Mouse (Mus musculus): ENCODE measurements around the gene Dync1li2.

The Dync1li2 gene

DNA sequence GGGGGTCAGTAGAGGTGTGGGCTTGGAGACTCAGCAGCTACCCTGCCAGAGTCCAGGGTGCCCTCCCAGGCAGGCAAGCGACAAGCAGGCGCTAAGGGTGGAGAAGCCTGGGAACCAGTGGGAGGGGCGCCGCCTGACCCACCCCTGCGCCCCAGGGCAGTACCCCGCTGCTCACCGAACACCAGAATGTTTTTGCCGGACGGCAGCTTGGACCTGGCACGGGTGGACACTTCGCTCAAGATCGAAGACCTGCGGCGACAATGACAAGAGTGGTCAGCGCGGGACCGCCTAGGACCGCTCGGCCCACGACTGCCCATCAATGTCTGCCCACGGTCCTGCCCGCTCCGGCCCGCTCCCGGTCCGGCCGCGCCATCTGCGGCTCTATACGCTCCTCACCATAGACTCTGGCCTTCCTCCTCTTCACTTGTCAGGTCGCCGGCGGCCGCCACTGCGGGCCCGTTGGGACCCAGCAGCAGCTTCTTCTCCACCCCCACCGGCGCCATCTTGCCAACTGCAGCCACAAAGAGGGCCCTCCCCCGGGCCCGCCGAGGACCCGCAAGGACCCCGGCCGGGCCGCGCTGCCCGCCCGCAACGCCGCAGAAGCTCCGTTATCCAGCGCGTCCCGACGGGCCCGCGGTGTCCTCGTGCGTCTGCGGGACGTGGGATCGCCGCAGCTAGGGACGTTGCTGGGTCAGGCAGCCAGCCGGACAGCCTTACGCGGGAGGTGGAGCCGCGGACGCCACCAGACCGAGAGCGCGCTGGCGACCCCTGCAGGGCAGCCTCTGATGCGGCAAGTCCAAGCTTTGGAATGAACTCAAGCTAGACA lies at the start of gene Dync1li2:
Gene Dync1li2, minus strand, starts transcription at position 749 of the 826 bp plus-strand sequence.
- peak; percentile 85 for DNase-seq (ENCODE audit: low read depth, low spot score)

DNA sequence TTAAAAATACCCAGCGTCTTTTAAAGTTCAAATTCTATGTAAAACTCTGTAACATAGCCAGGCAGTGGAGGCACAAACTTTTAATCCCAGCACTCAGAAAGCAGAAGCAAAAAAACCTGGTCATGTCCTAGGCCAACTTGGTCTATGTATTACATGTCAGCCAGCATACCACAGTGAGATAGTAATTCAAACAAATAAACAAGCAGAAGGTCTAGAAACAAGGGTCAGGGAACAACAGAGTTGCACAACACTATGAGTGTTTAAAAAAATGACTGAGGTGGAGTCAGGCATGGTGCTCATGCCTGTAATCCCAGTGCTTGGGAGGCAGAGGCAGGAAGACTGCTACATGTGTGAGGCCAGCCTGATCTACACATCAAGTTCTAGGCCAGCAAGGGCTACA lies 36.2 kb upstream of the Dync1li2 start:
- no peak for DNase-seq (ENCODE audit: low read depth, low spot score)

GRCm38 (mm10) chr8:104472465-104472864 lies 29.6 kb upstream of the Dync1li2 start:
- DNase-seq (ENCODE audit: low read depth, low spot score), result no peak

- no peak for DNase-seq (ENCODE audit: low read depth, low spot score)
Measured at GRCm38 (mm10) chr8:104467463-104467862, 24.6 kb upstream of the Dync1li2 start.

- no peak for DNase-seq (ENCODE audit: low read depth, low spot score)
Measured at GRCm38 (mm10) chr8:104452177-104452576, 9.3 kb upstream of the Dync1li2 start.

GRCm38 (mm10) chr8:104448796-104449195 lies 5.9 kb upstream of the Dync1li2 start:
- no peak for DNase-seq (ENCODE audit: low read depth, low spot score)

DNA sequence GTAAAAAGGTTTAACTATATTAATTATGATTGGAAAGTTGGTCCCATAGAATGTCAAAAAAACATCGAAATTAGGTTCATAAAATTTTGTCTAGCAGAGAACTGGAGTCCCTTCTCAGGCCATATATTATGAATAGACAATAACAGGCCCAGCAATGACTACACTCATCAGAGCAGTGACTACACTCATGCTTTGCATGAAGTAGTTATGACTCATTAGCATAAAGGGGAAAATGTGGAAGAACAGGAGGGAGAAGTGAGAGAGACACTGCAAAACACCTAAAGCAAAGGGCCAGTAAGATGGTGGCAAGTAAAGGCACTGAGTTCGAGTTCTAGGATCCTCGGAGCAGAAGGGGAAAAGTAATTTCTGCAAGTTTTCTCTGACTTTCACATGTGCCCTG lies 3.2 kb upstream of the Dync1li2 start:
- no peak for DNase-seq (ENCODE audit: low read depth, low spot score)

- DNase-seq (ENCODE audit: low read depth, low spot score), result no peak
Measured at GRCm38 (mm10) chr8:104445248-104445647, 2.4 kb upstream of the Dync1li2 start.

- DNase-seq (ENCODE audit: low read depth, low spot score), result no peak
Measured at GRCm38 (mm10) chr8:104443125-104443679, 355 bp upstream of the Dync1li2 start.

DNA sequence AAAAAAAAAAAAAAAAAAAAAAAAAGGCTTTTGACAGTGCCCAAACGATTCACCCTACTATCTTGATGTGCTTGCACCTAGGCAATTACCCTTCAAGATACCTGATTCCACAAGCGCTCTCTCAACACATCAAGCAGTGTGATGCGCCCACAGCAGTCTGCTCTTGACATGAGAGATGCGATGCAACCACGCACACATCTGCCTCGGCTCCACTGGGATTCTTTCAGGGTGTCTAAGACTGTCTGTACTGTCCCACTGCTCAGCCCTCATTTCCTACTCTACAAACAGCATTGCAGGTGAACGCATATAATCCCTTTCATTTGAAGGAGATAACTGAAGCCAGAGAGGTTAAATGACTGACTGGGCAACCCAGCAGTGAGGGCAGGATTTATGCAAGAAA lies 1.2 kb downstream of the Dync1li2 start:
- DNase-seq (ENCODE audit: low read depth, low spot score), result no peak

DNA sequence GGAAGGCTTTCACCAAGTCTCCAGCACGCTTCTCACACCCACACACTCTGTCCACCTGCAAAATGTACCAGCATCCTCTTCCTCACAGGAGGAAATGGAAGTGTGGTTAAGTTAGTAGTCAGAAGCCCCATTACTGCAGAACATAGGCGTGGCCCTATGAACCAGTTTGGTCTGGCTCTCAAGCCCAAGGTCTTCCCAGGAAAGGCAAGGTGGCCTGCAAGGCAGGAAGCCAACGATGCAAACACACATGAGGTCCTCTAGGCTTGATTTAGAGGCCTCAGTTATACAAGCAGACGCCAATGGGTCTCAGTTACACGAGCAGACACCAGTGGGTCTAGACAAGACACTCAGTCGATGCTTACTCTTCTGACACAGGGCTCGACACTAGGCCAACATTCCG lies 3.4 kb downstream of the Dync1li2 start:
- DNase-seq (ENCODE audit: low read depth, low spot score), result no peak

GRCm38 (mm10) chr8:104437494-104438135 lies 5.2 kb downstream of the Dync1li2 start:
- no peak for DNase-seq (ENCODE audit: low read depth, low spot score)

GRCm38 (mm10) chr8:104436591-104436990 lies 6.3 kb downstream of the Dync1li2 start:
- no peak for DNase-seq (ENCODE audit: low read depth, low spot score)

- no peak for DNase-seq (ENCODE audit: low read depth, low spot score)
Measured at GRCm38 (mm10) chr8:104436038-104436437, 6.8 kb downstream of the Dync1li2 start.

DNA sequence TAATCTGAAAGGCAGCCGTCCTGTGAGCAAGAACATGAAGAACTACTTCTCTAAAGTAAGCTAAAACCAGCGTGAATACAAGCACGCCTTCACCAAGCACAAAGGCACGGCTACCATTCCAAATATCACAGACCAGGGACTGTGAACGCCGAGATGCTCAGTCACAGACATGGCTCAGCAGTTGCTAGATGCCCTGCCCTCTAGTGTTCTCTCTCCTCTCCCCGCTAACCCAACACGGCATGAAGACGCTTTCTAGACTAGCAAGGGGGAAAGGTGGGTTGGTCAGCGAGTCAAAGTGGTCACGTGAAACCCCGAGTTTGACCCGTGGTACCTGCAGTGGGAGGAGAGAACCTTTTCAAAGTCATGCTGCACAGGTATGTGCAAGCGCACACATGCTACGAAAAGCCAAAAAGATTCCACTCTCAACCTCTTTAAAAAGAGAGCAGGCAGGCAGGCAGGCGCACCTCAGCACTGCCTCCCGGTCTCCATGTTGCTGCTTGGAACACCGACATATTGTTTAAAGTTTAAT lies 8.0 kb downstream of the Dync1li2 start:
- DNase-seq (ENCODE audit: low read depth, low spot score), result no peak

GRCm38 (mm10) chr8:104434275-104434674 lies 8.6 kb downstream of the Dync1li2 start:
- DNase-seq (ENCODE audit: low read depth, low spot score), result no peak

- no peak for DNase-seq (ENCODE audit: low read depth, low spot score)
Measured at GRCm38 (mm10) chr8:104433191-104433842, 9.5 kb downstream of the Dync1li2 start.

DNA sequence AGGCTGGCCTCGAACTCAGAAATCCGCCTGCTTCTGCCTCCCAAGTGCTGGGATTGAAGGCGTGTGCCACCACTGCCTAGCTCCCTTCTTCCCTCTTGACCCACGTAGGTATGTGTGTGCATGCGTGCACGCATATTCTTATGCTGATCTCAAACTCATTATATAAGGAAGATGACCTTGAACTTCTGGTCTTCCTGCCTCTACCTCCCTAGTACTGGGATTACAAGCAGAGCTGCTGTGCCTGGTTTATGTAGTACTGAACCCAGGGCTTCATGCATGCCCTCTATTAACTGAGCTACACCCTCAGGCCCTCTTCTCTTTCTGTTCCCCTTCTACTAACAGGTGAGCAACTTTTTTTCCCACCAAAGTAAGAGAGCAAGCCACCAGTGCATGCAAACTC lies 10.2 kb downstream of the Dync1li2 start:
- DNase-seq (ENCODE audit: low read depth, low spot score), result no peak

GRCm38 (mm10) chr8:104430230-104430629 lies 12.6 kb downstream of the Dync1li2 start:
- DNase-seq (ENCODE audit: low read depth, low spot score), result no peak

GRCm38 (mm10) chr8:104427703-104428102 lies 15.1 kb downstream of the Dync1li2 start:
- DNase-seq (ENCODE audit: low read depth, low spot score), result no peak

DNA sequence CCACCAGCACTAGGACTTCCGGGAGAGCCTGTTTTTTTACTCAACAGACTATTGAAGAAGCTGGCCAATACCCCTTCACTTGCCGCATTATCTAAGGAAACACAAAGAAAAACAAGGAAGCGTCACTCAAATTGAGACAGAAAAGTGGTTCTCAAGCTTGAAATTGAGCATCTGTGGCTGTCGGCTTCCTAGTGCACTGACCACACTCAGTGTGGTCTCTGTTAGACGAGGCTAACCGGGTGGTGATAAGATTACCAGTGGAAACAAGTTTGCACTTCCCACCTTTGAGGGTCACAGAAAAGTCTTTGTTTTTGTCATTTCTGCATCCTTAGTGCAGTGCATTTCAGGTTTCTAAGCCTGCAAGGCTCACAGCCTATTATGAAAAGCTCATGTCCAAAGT lies 20.5 kb downstream of the Dync1li2 start:
- DNase-seq (ENCODE audit: low read depth, low spot score), result no peak

- no peak for DNase-seq (ENCODE audit: low read depth, low spot score)
Measured at GRCm38 (mm10) chr8:104416022-104416421, 26.8 kb downstream of the Dync1li2 start.

Data from WW6 (cell line).